Mouse (Mus musculus): Measurements from ENCODE around the gene Fbxl17. TPM values are rescaled to one million over a fixed set of nuclear protein-coding genes. Genes with fewer than 3 reads are reported as not detected.

Gene Fbxl17
- polyA plus RNA-seq, 1 experiment from 2014 or later, result 9.0 TPM

GRCm38 (mm10) chr17:63178331-63178730, 321.5 kb downstream of the Fbxl17 start:
- Histone ChIP-seq H3K9ac (no peak overlapping the region), H3K9me3 (ENCODE audit: low read depth, low read length) (no peaks in the 10 kb centered on the region), H3K4me1 (ENCODE audit: insufficient read depth) (no peaks in the 10 kb centered on the region; the same call in 1 of the 2 replicates), H3K27ac (ENCODE audit: low read depth) (no peak overlapping the region), H3K27me3 (ENCODE audit: insufficient read depth, low read length) (no peaks in the 10 kb centered on the region), H3K4me2 (no peak overlapping the region), H3K4me3 (ENCODE audit: low read depth, low read length) (no peak overlapping the region), H3K36me3 (ENCODE audit: insufficient read depth) (no peaks in the 10 kb centered on the region)
- WGBS, result 96% methylated on average over 2 of the region's 2 CpGs
- TF ChIP-seq CTCF (IDR thresholded peaks at IDR 0.05; ENCODE audit: low read depth), result no peak
- no peak for DNase-seq
- ATAC-seq (ENCODE audit: insufficient read depth), result no peak

- H3K4me1 ChIP-seq (ENCODE audit: insufficient read depth), result no peaks in the 10 kb centered on the region; the same call in 1 of the 2 replicates
- no peak overlapping the region for H3K4me3 ChIP-seq (ENCODE audit: low read depth, low read length)
- no peak for ATAC-seq (ENCODE audit: insufficient read depth)
- H3K27ac ChIP-seq (ENCODE audit: low read depth), result no peak overlapping the region
- H3K9me3 ChIP-seq (ENCODE audit: low read depth, low read length), result no peaks in the 10 kb centered on the region
- no peaks in the 10 kb centered on the region for H3K36me3 ChIP-seq (ENCODE audit: insufficient read depth)
- DNase-seq, result no peak
- no peak overlapping the region for H3K9ac ChIP-seq
- WGBS, result 82% methylated on average over 5 of the region's 5 CpGs
- H3K4me2 ChIP-seq, result no peak overlapping the region
- no peaks in the 10 kb centered on the region for H3K27me3 ChIP-seq (ENCODE audit: insufficient read depth, low read length)
- TF ChIP-seq CTCF (IDR thresholded peaks at IDR 0.05; ENCODE audit: low read depth), result no peak
These were observed 323.4 kb downstream of the Fbxl17 start for GRCm38 (mm10) chr17:63176411-63176810.

- no peaks in the 10 kb centered on the region for H3K27me3 ChIP-seq (ENCODE audit: insufficient read depth, low read length)
- no peaks in the 10 kb centered on the region for H3K36me3 ChIP-seq (ENCODE audit: insufficient read depth)
- 69% methylated on average over 1 of the region's 1 CpGs for WGBS
- no peak overlapping the region for H3K27ac ChIP-seq (ENCODE audit: low read depth)
- no peaks in the 10 kb centered on the region; the same call in 1 of the 2 replicates for H3K4me1 ChIP-seq (ENCODE audit: insufficient read depth)
- no peaks in the 10 kb centered on the region for H3K9me3 ChIP-seq (ENCODE audit: low read depth, low read length)
- no peak overlapping the region for H3K9ac ChIP-seq
- H3K4me3 ChIP-seq (ENCODE audit: low read depth, low read length), result no peak overlapping the region
- ATAC-seq (ENCODE audit: insufficient read depth) (no peak), DNase-seq (no peak)
- H3K4me2 ChIP-seq, result no peak overlapping the region
- no peak for TF ChIP-seq CTCF (IDR thresholded peaks at IDR 0.05; ENCODE audit: low read depth)
These were observed 327.1 kb downstream of the Fbxl17 start for GRCm38 (mm10) chr17:63172697-63173096.

- Histone ChIP-seq H3K27ac (ENCODE audit: low read depth) (no peak overlapping the region), H3K27me3 (ENCODE audit: insufficient read depth, low read length) (no peaks in the 10 kb centered on the region), H3K4me3 (ENCODE audit: low read depth, low read length) (no peak overlapping the region), H3K36me3 (ENCODE audit: insufficient read depth) (no peaks in the 10 kb centered on the region), H3K4me1 (ENCODE audit: insufficient read depth) (no peaks in the 10 kb centered on the region; the same call in 1 of the 2 replicates), H3K9ac (no peak overlapping the region), H3K9me3 (ENCODE audit: low read depth, low read length) (no peaks in the 10 kb centered on the region), H3K4me2 (no peak overlapping the region)
- ATAC-seq (ENCODE audit: insufficient read depth) (no peak), DNase-seq (no peak)
- no peak for TF ChIP-seq CTCF (IDR thresholded peaks at IDR 0.05; ENCODE audit: low read depth)
- WGBS, result 57% methylated on average over 5 of the region's 5 CpGs
These were observed 327.8 kb downstream of the Fbxl17 start for GRCm38 (mm10) chr17:63171890-63172491.

- H3K9ac ChIP-seq, result no peak overlapping the region
- H3K36me3 ChIP-seq (ENCODE audit: insufficient read depth), result no peaks in the 10 kb centered on the region
- ATAC-seq (ENCODE audit: insufficient read depth) (no peak), DNase-seq (no peak)
- no peak overlapping the region for H3K4me3 ChIP-seq (ENCODE audit: low read depth, low read length)
- H3K27me3 ChIP-seq (ENCODE audit: insufficient read depth, low read length), result no peaks in the 10 kb centered on the region
- WGBS, result 44% methylated on average over 5 of the region's 5 CpGs
- H3K4me1 ChIP-seq (ENCODE audit: insufficient read depth), result no peaks in the 10 kb centered on the region; the same call in 1 of the 2 replicates
- no peaks in the 10 kb centered on the region for H3K9me3 ChIP-seq (ENCODE audit: low read depth, low read length)
- no peak for TF ChIP-seq CTCF (IDR thresholded peaks at IDR 0.05; ENCODE audit: low read depth)
- no peak overlapping the region for H3K27ac ChIP-seq (ENCODE audit: low read depth)
- no peak overlapping the region for H3K4me2 ChIP-seq
These were observed 328.6 kb downstream of the Fbxl17 start for GRCm38 (mm10) chr17:63171264-63171663.

GRCm38 (mm10) chr17:63168019-63168788, 331.6 kb downstream of the Fbxl17 start:
- WGBS, result 49% methylated on average over 5 of the region's 5 CpGs
- Histone ChIP-seq H3K4me2 (no peak overlapping the region), H3K9ac (no peak overlapping the region), H3K4me3 (ENCODE audit: low read depth, low read length) (no peak overlapping the region), H3K4me1 (ENCODE audit: insufficient read depth) (no peaks in the 10 kb centered on the region), H3K27ac (ENCODE audit: low read depth) (no peak overlapping the region), H3K36me3 (ENCODE audit: insufficient read depth) (no peaks in the 10 kb centered on the region), H3K9me3 (ENCODE audit: low read depth, low read length) (no peaks in the 10 kb centered on the region), H3K27me3 (ENCODE audit: insufficient read depth, low read length) (no peaks in the 10 kb centered on the region)
- ATAC-seq (ENCODE audit: insufficient read depth) (no peak), DNase-seq (no peak)
- no peak for TF ChIP-seq CTCF (IDR thresholded peaks at IDR 0.05; ENCODE audit: low read depth)

GRCm38 (mm10) chr17:63167248-63167647, 332.6 kb downstream of the Fbxl17 start:
- no peak for ATAC-seq (ENCODE audit: insufficient read depth)
- no peaks in the 10 kb centered on the region for H3K27me3 ChIP-seq (ENCODE audit: insufficient read depth, low read length)
- WGBS, result 50% methylated on average over 3 of the region's 3 CpGs

More at GRCm38 (mm10) chr17:63167248-63167647, 332.6 kb downstream of the Fbxl17 start:
- no peak overlapping the region for H3K27ac ChIP-seq (ENCODE audit: low read depth)
- H3K36me3 ChIP-seq (ENCODE audit: insufficient read depth), result no peaks in the 10 kb centered on the region
- H3K4me2 ChIP-seq, result no peak overlapping the region
- no peaks in the 10 kb centered on the region for H3K9me3 ChIP-seq (ENCODE audit: low read depth, low read length)
- H3K4me3 ChIP-seq (ENCODE audit: low read depth, low read length), result no peak overlapping the region
- no peak for DNase-seq
- H3K9ac ChIP-seq, result no peak overlapping the region
- H3K4me1 ChIP-seq (ENCODE audit: insufficient read depth), result no peaks in the 10 kb centered on the region
- TF ChIP-seq CTCF (IDR thresholded peaks at IDR 0.05; ENCODE audit: low read depth), result no peak

Measured in lung, embryonic 14.5 days (tissue).